Mouse (Mus musculus) kidney, postnatal 0 days (tissue): Measurements from ENCODE around the gene Kng2. TPM values are rescaled to one million over a fixed set of nuclear protein-coding genes. Genes with fewer than 3 reads are reported as not detected.
"Not testable (repeated sequence)": the region's sequence is repeated elsewhere in the genome, so short reads cannot be mapped to it uniquely, and the experiment has no call there.

Experiments used
- ATAC-seq: fragments of 200-750 bp; cut with Nextera tagmentation; replicated peaks from 2 replicates; pipeline ENCODE4 v1.8.0; 2017; ENCODE audit warnings: low read depth, moderate number of reproducible peaks, moderate TSS enrichment, moderate library complexity; ENCODE audit not compliant: low FRiP score
- DNase-seq: peaks from one replicate; pipeline ENCODE4 v3.0.0-alpha.2; 2016; ENCODE audit warnings: low spot score
- H3K27ac ChIP-seq: fragments of 300-500 bp; sonication (generic); 2 replicates; pipeline ENCODE4 v1.5.1; 2014; ENCODE audit warnings: mild to moderate bottlenecking
- H3K27me3 ChIP-seq: fragments of 300-500 bp; sonication (generic); 2 replicates; pipeline ENCODE4 v1.6.1; 2014; ENCODE audit warnings: low read length, mixed read lengths; ENCODE audit not compliant: insufficient read depth
- H3K36me3 ChIP-seq: fragments of 300-500 bp; sonication (generic); 2 replicates; pipeline ENCODE4 v1.6.1; 2014; ENCODE audit warnings: low read length, mixed read lengths; ENCODE audit not compliant: insufficient read depth
- H3K4me1 ChIP-seq: fragments of 300-500 bp; sonication (generic); replicated peaks from 2 replicates; pipeline ENCODE4 v1.6.1; 2014; ENCODE audit warnings: antibody characterized with exemption, low read length, mixed read lengths; ENCODE audit not compliant: insufficient read depth
- H3K4me2 ChIP-seq: fragments of 300-500 bp; sonication (generic); 2 replicates; pipeline ENCODE4 v1.6.1; 2014; ENCODE audit warnings: mild to moderate bottlenecking, low read length, moderate library complexity, mixed read lengths
- H3K4me3 ChIP-seq: fragments of 300-500 bp; sonication (generic); replicated peaks from 2 replicates; pipeline ENCODE4 v1.5.1; 2014; ENCODE audit warnings: low read depth, low read length
- H3K9ac ChIP-seq: fragments of 300-500 bp; sonication (generic); 2 replicates; pipeline ENCODE4 v1.6.1; 2014; ENCODE audit warnings: low read depth, low read length
- H3K9me3 ChIP-seq: fragments of 300-500 bp; sonication (generic); replicated peaks from 2 replicates; pipeline ENCODE4 v1.6.1; 2016; ENCODE audit warnings: low read length, inconsistent platforms, mixed read lengths
- CTCF ChIP-seq: IDR thresholded peaks from 2 replicates; pipeline ENCODE4 v1.5.1; 2016; ENCODE audit warnings: antibody characterized with exemption, low read depth, mild to moderate bottlenecking, moderate library complexity
- WGBS: fragments of 180-500 bp; shearing (Covaris S2); extraction: QIAGEN DNeasy Blood & Tissue Kit; methylation state at CpG from one replicate; pipeline ENCODE4 v1.1.7; 2014; 5-methylcytosine and 5-hydroxymethylcytosine counted together
- polyA plus RNA-seq: library from polyadenylated mRNA; unstranded; fragments of >200 nt; fragmentation: Nextera tagmentation; extraction: Ambion mirVana; gene quantifications from 2 replicates; pipeline ENCODE4 v1.2.1, GENCODE M21; 2015

Gene Kng2
- polyA plus RNA-seq, 1 experiment from 2014 or later, result 183 TPM

DNA sequence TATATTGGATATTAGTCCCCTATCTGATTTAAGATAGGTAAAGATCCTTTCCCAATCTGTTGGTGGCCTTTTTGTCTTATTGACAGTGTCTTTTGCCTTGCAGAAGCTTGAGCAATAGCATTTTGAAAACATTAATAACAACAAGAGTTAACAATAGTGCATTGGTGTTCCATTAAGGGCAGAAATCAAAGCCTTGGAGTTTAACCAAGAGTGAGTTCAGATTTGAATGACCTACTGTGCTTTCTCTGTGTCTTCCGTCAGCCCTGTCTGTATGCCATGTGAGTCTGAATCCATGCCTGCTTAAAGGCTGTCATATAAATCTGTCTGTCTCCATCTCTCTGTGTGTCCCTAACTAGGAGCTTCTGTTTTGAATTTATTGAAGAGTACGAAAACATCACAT lies 81.9 kb downstream of the Kng2 start:
- Histone ChIP-seq H3K4me1 (no peaks in the 10 kb centered on the region), H3K27me3 (no peaks in the 10 kb centered on the region), H3K36me3 (no peaks in the 10 kb centered on the region), H3K4me2 (no peak overlapping the region), H3K9me3 (no peaks in the 10 kb centered on the region), H3K4me3 (no peak overlapping the region), H3K27ac (no peak overlapping the region), H3K9ac (no peak overlapping the region)
- DNase-seq (no peak), ATAC-seq (no peak)
- WGBS, result 87% methylated on average over 2 of the region's 2 CpGs
- no peak for TF ChIP-seq CTCF

DNA sequence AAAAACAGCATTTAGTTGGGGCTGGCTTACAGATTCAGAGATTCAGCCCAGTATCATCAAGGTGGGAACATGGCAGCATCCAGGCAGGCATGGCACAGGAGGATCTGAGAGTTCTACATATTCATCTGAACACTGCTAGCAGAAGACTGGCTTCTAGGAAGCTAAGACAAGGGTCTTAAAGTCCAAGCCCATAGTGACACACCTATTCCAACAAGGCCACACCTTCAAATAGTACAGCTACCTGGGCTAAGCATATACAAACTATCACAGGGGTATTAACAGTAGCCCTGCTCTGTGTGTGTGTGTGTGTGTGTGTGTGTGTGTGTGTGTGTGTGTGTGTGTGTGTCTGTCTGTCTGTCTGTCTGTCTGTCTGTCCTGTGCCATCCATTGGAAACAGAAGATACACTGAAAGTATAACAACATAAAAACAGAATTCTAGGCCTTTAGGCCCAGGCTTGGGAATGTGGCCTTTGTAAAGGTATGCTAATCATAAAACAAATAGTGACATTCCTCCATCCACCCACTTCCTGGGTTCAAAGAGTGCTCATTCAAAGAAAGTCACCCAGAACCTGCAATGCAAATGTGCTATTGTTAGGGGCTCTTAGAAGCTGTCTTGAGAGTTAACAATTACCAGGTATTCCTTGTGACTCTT lies 87.3 kb downstream of the Kng2 start:
- H3K4me1 ChIP-seq, H3K36me3 ChIP-seq, DNase-seq, H3K9ac ChIP-seq, H3K27ac ChIP-seq, H3K4me3 ChIP-seq, H3K4me2 ChIP-seq, H3K9me3 ChIP-seq, H3K27me3 ChIP-seq, ATAC-seq: not testable (repeated sequence)

DNA sequence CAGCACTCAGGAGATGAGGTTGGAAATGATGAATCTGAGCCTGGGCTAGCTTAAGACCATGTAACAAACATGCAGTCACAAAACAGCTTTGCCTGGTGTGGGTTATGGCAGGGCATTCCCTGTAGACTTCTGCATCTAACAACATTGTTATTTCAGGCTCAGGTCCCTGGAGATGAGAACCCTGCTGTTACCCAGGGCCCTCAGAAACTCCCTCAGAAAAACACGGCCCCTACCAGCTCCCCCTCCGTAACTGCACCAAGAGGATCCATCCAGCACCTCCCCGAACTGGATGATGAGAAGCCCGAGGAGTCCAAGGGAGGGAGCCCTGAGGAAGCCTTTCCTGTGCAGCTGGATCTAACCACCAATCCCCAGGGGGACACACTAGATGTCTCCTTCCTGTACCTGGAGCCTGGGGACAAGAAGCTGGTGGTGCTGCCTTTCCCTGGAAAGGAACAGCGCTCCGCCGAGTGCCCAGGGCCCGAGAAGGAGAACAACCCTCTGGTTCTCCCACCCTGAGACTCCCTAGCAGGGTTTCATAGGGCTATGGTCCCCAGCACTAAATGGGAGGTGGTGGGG lies 90.1 kb downstream of the Kng2 start:
- no peaks in the 10 kb centered on the region for H3K9me3 ChIP-seq
- TF ChIP-seq CTCF, result no peak
- ATAC-seq (no peak), DNase-seq (no peak)
- H3K27ac ChIP-seq, result no peak overlapping the region
- WGBS, result 82% methylated on average over 8 of the region's 8 CpGs
- no peak overlapping the region for H3K4me3 ChIP-seq
- no peak overlapping the region for H3K9ac ChIP-seq
- no peaks in the 10 kb centered on the region for H3K4me1 ChIP-seq
- H3K4me2 ChIP-seq, result no peak overlapping the region
- H3K27me3 ChIP-seq, result no peaks in the 10 kb centered on the region
- H3K36me3 ChIP-seq, result no peaks in the 10 kb centered on the region

DNA sequence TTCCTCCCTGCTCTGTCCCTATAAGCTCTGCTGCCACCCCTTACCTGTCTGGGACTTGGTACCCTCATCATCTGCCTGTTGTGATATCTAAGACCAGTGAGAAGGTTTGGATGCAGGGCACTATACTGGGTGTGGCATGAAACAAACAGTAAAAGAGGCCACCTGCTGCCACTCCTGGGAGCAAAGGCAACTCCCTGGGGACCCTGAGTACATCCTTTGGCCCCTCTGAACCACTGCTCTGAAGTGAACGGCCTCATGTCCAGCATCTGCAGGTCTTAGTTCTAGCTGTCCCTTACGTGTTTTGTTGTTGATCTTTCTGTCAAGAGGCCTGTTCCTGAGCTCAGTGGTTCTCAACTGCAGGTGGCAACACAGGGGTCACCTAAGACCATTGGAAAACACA lies 90.7 kb downstream of the Kng2 start:
- Histone ChIP-seq H3K4me1 (no peaks in the 10 kb centered on the region), H3K27ac (no peak overlapping the region), H3K36me3 (no peaks in the 10 kb centered on the region), H3K4me3 (no peak overlapping the region), H3K9me3 (no peaks in the 10 kb centered on the region), H3K4me2 (no peak overlapping the region), H3K9ac (no peak overlapping the region), H3K27me3 (no peaks in the 10 kb centered on the region)
- no peak for TF ChIP-seq CTCF
- 71% methylated on average over 2 of the region's 2 CpGs for WGBS
- DNase-seq (no peak), ATAC-seq (no peak)

DNA sequence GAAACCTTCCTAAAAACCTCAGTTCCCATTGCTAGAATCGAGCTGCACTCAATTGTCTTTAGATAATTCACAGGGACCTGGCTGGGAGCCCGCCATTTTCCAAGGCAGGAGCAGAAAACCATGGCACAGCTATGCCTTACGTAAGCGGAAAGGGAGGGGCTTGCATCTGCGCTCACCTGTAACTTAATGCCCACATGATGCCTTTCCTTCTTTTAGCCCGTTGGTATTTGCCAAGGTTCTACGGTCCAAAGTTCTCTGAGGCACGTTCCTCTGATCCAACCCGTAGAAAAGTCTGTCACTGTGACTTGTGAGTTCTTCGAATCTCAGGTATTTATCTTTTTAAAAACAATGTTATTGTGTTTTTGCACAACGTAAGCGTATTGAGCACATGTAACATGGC lies 91.7 kb downstream of the Kng2 start:
- H3K36me3 ChIP-seq, result no peaks in the 10 kb centered on the region
- no peaks in the 10 kb centered on the region for H3K27me3 ChIP-seq
- no peaks in the 10 kb centered on the region for H3K4me1 ChIP-seq
- no peak overlapping the region for H3K4me3 ChIP-seq
- no peak for ATAC-seq
- DNase-seq, result no peak
- H3K9me3 ChIP-seq, result no peaks in the 10 kb centered on the region
- 88% methylated on average over 12 of the region's 12 CpGs for WGBS
- no peak overlapping the region for H3K4me2 ChIP-seq
- H3K27ac ChIP-seq, result no peak overlapping the region
- TF ChIP-seq CTCF, result no peak
- H3K9ac ChIP-seq, result no peak overlapping the region

Other genes with a start within 250 kb of the Kng2 start
- 0.26 and 0.32 TPM in 2 replicates for gene Crygs, start 217.9 kb downstream of the Kng2 start, polyA plus RNA-seq
- 25.3 and 26.7 TPM in 2 replicates for gene Tbccd1, start 171.8 kb downstream of the Kng2 start, polyA plus RNA-seq
- gene Dnajb11, start 171.6 kb downstream of the Kng2 start, polyA plus RNA-seq, result 108 and 119 TPM in 2 replicates
- 2.7 and 6.2 TPM in 2 replicates for gene Ahsg, start 138.2 kb downstream of the Kng2 start, polyA plus RNA-seq
- gene Fetub, start 111.1 kb downstream of the Kng2 start, polyA plus RNA-seq, result 0.84 and 1.0 TPM in 2 replicates
- gene Hrg, start 78.4 kb downstream of the Kng2 start, polyA plus RNA-seq, result 0.07 and 0.15 TPM in 2 replicates
- gene Kng1, start 28.4 kb upstream of the Kng2 start, polyA plus RNA-seq, result 2.3 and 2.7 TPM in 2 replicates
- 189 and 193 TPM in 2 replicates for gene Eif4a2, start 78.0 kb upstream of the Kng2 start, polyA plus RNA-seq
- 77.3 and 80.6 TPM in 2 replicates for gene Rfc4, start 98.3 kb upstream of the Kng2 start, polyA plus RNA-seq
- 0.17 and 0.89 TPM in 2 replicates for gene Adipoq, start 117.1 kb upstream of the Kng2 start, polyA plus RNA-seq
- gene St6gal1, start 195.3 kb upstream of the Kng2 start, polyA plus RNA-seq, result 24.5 and 28.6 TPM in 2 replicates